Mouse (Mus musculus) MEL-GATA-1-ER (cell line): ENCODE data around the gene Acsf3.

Source experiments
- DNase-seq: peaks from one replicate; pipeline ENCODE4 v3.0.0-alpha.2; 2012; ENCODE audit warnings: low read depth; ENCODE audit errors: extremely low read depth

Gene Acsf3

GRCm38 (mm10) chr8:122807907-122808306, 32.6 kb downstream of the Acsf3 start:
- DNase-seq: no peak

DNA sequence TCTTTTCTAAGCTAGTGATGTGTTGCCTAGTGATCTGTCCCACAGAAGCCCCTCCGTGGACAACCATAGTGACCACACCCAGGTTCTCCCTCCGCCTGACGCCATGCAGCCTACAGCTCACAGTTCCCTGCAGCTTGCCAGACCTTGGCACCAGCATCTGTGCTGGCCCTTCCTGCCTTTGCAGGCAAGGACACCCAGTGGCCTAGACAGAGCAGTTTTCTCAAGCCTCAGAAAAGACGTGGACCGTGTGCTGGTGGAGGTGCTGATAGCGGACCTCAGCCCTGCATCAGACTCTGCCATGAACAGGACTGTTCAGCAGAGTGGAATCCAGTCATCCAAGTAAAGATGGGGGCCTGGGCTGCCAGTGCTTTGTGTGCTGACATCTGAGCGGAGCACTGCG, 35.1 kb downstream of the Acsf3 start:
- no peak for DNase-seq

DNA sequence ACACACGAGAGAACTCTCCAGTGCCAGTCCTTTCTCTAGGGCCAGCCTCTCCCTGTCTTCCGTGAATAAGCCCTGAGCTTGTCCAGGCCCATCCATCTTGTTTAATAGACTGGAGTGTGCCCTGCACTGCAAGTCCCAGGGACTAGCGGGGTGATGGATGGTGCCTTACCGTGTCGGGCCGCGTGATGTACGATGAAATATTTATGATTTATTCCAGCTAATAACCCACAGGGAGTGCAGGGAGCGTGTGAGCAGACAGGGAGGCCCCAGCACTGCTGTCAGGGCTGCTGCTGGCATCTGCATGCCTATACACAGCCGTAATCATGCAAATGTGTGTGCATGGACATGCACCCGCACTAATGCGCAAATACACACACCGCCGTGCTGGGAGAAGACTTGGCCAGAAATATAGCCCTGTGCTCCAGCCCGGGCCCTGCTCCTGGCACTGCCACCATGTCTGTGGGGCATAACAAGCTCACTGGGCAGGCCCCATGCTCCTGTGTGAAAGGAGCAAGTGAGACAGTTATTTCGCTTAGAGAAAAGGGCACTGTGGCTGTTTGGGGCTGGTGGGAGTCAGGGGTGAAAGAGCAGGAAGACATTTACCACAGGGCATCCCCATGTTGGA, 36.7 kb downstream of the Acsf3 start:
- DNase-seq: no peak

DNA sequence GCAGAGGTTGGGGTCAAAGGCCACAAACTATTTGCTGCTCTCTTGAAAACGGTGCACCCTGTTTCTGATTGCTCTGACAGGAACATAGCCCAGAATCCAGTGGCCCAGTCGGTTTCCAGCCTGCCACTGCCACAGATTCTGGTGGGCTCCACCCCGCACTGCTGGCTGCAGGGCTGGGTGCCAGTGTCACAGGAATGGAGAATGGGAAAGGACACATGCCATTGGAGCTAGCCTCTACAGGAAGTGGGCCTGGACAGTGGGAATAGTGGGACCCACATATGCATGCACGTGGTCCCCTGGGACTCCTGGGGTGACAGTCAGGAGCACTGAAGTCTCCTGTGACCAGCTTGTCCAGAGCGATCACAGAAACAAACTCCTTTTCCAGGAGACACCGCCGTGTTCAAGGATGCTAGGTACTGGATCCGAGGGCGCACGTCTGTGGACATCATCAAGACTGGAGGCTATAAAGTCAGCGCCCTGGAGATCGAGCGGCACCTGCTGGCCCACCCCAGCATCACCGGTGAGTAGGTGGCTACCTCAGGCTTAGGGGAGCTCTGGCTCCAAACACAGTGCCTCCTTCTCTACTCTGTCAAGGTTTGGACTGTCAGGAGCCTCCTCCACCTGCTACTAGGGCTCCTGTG, 37.4 kb downstream of the Acsf3 start:
- no peak for DNase-seq

GRCm38 (mm10) chr8:122814608-122815007, 39.3 kb downstream of the Acsf3 start:
- no peak for DNase-seq

DNA sequence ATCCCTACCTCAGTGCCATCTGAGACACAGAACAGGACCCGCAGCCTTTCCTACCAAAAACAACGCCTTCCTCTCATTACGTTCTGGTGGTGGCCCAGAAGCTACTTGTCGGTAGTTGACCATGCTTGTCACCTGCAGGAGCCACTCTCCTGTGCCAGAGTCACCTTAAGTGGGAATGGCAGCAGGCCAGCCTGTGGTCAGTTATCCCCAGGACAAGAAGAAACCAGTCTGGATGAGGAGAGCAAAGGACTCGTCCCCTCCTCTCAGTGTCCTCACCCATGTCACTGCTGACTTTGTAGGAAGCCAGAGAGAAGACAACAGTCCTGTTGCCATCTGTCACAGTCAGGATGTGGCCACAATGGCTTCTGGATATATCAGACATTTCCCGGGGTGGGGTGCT, 41.7 kb downstream of the Acsf3 start:
- no peak for DNase-seq

DNA sequence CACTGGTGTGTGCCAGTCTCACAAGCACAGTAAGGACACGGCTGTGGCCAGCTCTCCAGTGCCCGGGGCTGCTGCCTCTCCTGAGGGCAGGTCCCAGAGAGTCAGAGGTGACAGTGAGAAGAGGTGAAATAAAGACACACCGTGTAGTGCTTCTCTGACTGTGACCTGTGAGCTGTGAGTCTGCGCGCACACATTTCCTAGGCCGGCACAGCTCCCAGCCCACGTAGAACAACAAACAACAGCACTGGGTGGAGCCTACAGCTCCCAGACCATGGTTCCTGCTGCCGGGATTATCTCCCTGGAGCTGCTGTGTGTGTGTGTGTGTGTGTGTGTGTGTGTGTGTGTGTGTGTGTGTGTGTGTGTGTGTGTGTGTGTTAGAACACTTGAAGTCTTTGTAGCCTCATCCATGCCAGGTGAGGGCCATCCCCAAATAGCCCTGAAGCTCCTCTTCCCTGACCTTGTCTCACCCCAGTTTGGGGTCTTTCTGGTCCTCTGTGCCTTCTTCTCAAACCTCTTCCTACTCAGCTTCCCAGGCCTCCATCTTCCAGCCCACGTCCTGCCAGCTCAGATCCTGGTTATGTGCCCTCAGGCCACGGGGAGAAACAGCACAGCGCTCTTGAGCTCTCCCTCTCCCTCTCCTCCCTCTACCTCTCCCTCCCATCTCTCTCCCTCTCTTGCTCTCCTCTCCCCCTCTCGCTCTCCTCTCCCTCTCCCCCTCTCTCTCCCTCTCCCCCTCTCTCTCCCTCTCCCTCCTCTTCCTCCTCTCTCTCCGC, 42.6 kb downstream of the Acsf3 start:
- no peak for DNase-seq

DNA sequence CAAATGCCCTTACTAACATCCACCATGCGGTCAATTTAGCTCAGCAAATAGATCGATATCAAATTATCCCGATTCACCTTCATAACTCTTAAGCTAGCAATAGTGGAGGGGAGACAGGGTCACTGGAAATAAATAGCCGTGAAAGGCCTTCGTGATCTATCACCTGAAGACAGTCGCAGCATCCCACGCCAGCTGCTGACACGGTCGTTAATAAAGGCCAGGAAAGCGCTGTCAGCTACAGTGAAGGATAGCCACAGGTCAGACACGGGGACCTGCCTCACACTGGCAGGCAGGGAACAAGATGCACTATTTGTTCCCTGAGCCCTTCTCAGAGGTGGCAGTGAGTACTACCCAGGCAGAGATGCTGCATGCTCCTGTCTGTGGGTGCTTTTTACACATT, 44.5 kb downstream of the Acsf3 start:
- no peak for DNase-seq

DNA sequence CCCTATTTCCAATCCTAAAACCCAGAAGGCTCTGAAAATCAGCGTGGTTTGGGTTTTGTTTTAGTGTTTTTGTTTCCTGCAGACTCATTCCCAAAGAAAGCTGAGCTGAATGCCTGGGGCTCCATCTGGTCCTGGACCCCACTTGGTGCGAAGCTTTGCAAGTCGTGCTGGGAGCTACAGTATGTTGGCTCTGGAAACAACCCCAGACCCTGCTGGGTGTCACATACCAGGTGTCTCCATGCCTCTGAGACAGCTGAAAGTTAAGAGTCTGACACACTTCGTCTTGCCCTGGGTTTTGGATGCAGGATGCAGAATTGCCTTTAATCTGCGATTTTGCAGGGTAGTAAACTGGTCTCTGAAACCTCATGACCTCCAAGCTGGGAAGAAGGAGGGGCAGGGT, 49.3 kb downstream of the Acsf3 start:
- DNase-seq: no peak

DNA sequence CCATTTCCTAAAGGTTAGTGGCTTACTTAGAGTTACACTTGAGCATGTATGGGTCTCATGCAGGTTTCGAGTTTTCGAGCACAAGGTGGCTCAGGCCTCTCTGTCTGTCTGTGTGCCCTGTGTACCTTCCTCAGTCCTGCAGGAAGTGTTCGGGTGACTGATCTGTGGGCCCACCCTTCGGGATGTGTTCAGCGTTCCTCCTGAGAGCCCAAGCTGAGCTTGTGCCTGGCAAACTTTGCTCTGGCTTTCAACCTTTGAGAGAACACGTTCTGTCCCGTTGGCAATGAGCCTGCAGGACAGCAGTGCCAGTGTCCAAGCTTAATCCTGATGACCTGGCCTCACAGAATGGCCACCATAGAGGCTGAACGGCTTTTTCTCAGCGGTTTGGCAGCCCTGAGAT, 49.7 kb downstream of the Acsf3 start:
- DNase-seq: no peak

DNA sequence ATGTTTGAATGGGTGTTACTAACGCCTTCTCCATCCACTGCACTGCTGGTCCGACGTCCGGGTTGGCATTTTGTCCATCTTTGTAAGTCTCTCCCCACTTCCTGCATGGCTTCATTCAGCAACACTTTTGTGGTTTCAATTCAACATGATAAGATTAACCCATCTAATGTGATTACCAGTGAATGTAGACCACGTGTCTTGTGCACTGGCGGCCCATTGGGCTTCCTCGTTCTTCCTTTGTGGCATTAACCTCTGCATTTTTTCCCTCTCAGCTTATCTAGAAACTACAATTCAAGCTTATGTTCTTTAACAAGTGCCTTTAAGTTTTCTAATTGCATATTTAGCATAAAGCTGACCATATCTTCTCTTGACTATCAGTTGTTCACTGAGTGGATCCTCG, 50.1 kb downstream of the Acsf3 start:
- peak; percentile 42 for DNase-seq

DNA sequence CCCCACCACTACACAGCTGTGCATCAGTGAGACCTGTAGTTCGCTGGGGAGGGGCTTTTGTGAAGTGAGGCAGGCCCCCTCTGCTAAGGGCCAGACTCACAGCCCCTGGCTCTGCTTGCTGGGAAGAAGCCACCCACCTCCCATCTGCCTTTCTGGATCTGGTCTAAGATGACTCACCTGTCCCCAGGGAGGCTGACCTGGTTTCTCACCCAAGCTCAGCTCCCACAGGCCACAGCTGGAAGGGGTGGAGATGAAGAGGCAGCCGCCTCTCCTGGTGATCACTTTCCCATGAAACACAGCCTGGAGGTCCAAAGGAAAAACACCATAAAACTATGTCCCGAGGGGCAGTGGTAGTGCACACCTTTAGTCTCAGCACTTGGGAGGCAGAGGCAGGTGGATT, 54.1 kb downstream of the Acsf3 start:
- DNase-seq: no peak

DNA sequence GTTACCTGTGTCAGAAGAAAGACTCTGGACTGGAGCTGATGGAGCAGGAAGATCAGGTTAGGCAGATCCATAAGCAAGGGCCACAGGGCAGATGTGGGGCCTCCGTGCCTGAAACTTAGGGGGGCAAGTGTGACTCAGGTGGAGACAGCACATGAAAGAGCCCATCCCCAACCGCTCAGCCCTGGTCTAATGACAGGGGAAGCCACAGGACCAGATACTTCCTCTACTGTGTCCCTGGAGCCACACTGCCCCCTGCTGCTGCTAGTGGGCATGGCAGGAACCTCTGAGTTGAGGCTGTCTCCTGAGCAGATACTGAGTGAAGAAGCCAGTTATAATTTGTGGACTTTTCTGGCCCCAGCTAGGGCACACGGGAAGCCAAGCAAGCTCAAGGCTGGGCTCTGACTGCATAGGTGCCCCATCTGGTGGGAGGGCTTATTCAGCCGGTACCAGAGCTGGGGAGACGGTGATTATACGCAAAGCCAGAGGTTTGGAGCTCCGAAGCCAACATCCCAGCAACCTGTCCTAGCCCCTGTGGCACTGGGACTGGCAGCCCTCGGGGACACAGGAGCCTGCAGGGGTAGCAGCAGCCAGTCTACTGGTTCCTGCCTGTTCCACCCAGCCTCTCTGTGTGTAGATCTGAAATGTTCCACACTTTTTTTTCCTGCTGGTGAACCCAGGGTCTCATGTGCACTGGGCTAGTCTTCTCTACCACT, 55.2 kb downstream of the Acsf3 start:
- DNase-seq: peak; percentile 85

- DNase-seq: peak; percentile 39
Measured at GRCm38 (mm10) chr8:122834416-122834815, 59.1 kb downstream of the Acsf3 start.

- DNase-seq: peak; percentile 93
Measured at GRCm38 (mm10) chr8:122834971-122835370, 59.7 kb downstream of the Acsf3 start.

- no peak for DNase-seq
Measured at GRCm38 (mm10) chr8:122836199-122836598, 60.9 kb downstream of the Acsf3 start.

DNA sequence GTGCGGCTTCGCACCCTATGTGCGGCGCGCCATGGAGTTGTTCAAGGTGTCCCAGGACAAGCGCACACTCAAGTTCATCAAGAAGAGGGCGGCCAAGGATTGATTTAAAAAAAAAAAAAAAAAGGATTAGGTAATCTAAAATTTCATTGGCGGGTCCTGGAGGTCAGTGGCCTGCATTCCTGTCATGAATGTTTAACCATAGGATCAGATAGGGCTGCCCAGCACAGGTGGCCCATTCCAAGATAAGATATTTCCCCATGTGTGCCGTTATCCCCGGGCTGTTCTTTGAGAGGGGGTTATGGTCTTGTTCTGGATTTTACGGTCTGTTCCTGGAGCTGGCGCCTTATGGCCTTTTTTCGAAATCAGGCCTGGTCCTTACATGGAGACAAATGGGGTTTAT, 61.4 kb downstream of the Acsf3 start:
- no peak for DNase-seq

DNA sequence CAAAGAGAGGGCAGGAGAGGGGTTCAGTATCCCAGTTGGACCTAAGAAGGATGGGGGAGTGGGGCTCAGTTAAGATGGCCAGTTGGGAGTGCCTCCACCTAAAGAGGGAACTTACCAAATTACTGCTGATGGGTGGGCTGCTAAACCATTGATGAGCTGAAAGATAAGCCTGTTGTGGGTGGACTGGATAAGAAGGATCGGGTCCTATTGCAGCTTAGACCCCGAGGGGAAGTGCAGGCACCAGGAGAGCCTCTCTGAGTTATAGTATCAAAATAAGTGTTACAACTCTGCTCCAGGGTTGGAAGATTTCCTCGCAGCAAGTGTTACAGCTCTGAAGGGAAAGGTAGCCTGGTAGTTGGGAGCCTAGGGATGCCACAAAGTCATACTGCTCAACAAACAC, 68.9 kb downstream of the Acsf3 start:
- DNase-seq: no peak

DNA sequence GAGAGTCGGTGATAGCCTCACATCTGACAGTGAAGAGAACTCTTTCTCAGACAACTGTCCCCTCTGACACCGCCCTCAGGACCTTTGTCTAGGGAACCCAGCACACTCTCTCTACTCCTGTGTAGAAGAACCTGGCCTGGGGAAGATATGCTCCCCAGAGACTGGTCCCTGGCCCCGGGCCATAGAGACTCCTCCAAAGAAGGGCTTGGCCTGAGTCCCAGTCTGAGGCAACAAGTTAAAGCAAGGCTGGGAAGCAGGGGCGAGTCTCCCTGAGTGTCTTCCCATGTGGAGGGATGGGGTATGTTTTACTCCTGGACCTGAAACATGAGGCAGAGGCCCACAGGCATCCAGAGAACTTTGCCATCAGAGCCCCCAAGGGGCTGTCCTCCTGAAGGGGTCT, 70.4 kb downstream of the Acsf3 start:
- DNase-seq: no peak

DNA sequence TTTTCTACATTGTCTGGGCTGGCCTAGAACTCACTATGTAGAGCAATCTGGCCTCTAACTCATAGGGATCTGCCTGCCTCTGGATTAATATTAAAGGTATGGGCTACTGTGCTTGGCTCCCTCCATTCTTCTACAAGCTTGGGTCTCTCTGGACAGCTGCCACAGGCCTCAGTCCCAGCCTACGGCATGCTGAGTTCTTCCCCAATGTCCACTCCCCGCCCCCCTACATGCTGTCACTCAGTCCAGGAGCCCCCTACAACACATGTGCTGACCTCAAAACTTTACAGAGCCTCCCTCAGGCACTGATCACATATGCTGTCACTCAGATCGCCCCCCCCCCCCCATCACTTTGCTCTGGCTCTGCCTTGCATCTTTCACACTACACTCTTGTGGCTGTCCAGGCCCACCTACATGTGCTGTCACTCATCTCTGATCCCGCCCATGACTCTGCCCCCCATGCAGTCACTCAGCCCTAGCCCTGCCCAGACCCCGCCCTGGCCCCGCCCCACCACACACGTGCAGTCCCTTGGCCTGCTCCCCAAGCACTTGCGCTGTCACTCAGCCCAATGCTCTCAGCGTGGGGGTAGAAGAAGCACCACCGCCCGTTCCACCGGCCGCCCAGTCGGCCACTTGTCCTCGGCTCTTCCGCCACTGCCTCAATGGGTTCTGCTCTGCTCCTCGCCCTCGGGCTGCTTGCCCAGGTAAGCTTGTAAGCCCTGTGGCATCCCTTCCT, 72.7 kb downstream of the Acsf3 start, which contains the start of gene Cdh15:
Cdh15 (plus strand) TSS at position 138 of the 733 bp plus-strand sequence.
- DNase-seq: no peak
